9 mouse cellular contexts compared by ENCODE assay signal in the genomic region with DNA sequence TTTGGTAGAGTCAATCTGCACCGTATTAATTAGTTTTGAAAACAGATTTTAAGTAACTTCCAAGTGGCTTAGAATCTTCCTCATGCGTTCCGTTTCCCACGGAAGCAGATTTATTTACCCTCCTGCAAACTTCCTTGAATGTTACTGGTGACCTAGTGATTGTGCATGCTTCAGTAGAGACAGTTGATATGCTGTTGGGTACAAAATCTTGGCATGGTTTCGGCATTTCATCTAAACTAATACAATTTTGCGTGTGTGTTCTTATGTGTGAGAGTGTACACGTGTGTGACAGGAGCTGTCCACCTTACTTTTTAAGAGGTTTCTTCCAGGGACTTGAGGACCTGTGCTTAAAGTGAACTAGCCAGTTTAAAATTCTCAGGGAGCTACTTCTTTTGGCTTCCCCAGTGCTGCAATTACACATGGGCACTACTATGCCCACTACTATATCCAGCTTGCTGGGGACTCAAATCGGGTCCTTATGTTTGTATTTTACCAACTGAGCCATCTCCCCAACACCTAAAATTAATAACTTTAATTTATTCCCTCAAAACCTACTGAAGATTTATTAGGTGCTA. TPM values are rescaled to one million over a fixed set of nuclear protein-coding genes. Genes with fewer than 3 reads are reported as not detected.
A peak's percentile ranks its signal among the peaks of the same experiment; 100 is the strongest.
DNase-seq lines count a peak whose midpoint lies in the region; ATAC-seq and TF ChIP-seq lines count a peak whose summit lies in the region.
"Had no signal": no experiment of that assay in that cellular context is flagged by ENCODE, and none has a peak within 500 bp of the region (broad histone marks: within the 10 kb centered on the region; RNA-seq: fewer than 3 reads in every experiment).

No protein-coding gene starts in this region.

- H3K27me3 ChIP-seq in neural tube, embryonic 12.5 days (replicated peaks) = no peaks in the 10 kb centered on the region
- H3K27me3 ChIP-seq in liver, embryonic 14.5 days (ENCODE audit: control insufficient read depth, insufficient read depth, low read length) = no peaks in the 10 kb centered on the region

- H3K36me3 ChIP-seq in neural tube, embryonic 12.5 days = no peaks in the 10 kb centered on the region
- H3K36me3 ChIP-seq in liver, embryonic 14.5 days (replicated peaks; ENCODE audit: control insufficient read depth, insufficient read depth, low read depth) = no peaks in the 10 kb centered on the region

- H3K9ac ChIP-seq in neural tube, embryonic 12.5 days = no peak overlapping the region
- H3K9ac ChIP-seq in liver, embryonic 14.5 days (replicated peaks) = peak overlapping the region; percentile 31; the same call in 1 of the 2 replicates

- H3K9me3 ChIP-seq in neural tube, embryonic 12.5 days = no peaks in the 10 kb centered on the region
- H3K9me3 ChIP-seq in liver, embryonic 14.5 days (ENCODE audit: control insufficient read depth, low read length) = no peaks in the 10 kb centered on the region

- H3K27ac ChIP-seq in gastrocnemius, adult 2 months = peak overlapping the region; percentile 99
- H3K27ac ChIP-seq in neural tube, embryonic 12.5 days = no peak overlapping the region
- no peak overlapping the region for H3K27ac ChIP-seq in liver, embryonic 14.5 days

- ATAC-seq in neural tube, embryonic 12.5 days (ENCODE audit: low FRiP score, low read depth) = no peak
- no peak for ATAC-seq in liver, embryonic 14.5 days (ENCODE audit: insufficient read depth)

- H3K4me2 ChIP-seq in neural tube, embryonic 12.5 days (replicated peaks) = peak overlapping the region; percentile 93
- peak overlapping the region; percentile 71 for H3K4me2 ChIP-seq in liver, embryonic 14.5 days (ENCODE audit: low read depth)

- peak overlapping the region; percentile 98 for H3K4me3 ChIP-seq in gastrocnemius, adult 2 months
- no peak overlapping the region for H3K4me3 ChIP-seq in neural tube, embryonic 12.5 days
- H3K4me3 ChIP-seq in liver, embryonic 14.5 days (ENCODE audit: insufficient read depth in 1 of 2, low read depth in 2 of 2, low read length in 2 of 2) = peak overlapping the region in 1 of 2 experiments; percentile 95; a peak in 2 of 4 replicates

- H3K4me1 ChIP-seq in neural tube, embryonic 12.5 days = peaks cover 20% of the 10 kb centered on the region
- H3K4me1 ChIP-seq in liver, embryonic 14.5 days (replicated peaks; ENCODE audit: control insufficient read depth in 2 of 2, insufficient read depth in 2 of 2, low read length in 1 of 2) = peaks cover 8% of the 10 kb centered on the region in 2 experiments

- no peak for TF ChIP-seq EP300 in liver, embryonic 14.5 days (IDR thresholded peaks at IDR 0.05; ENCODE audit: low read depth)

- no peak for TF ChIP-seq CTCF in gastrocnemius, adult 2 months (IDR thresholded peaks at IDR 0.05)
- no peak for TF ChIP-seq CTCF in liver, embryonic 14.5 days (IDR thresholded peaks at IDR 0.05; ENCODE audit: low read depth)

- WGBS in neural tube, embryonic 12.5 days = 70% methylated on average over 8 of the region's 8 CpGs
- 70% methylated on average over 8 of the region's 8 CpGs for WGBS in liver, embryonic 14.5 days (ENCODE audit: insufficient replicate concordance)

- DNase-seq in gastrocnemius, adult 2 months = no peak
- no peak for DNase-seq in gastrocnemius, postnatal 36 days
- no peak for DNase-seq in neural tube, embryonic 10.5 days (ENCODE audit: extremely low spot score, low spot score)
- no peak for DNase-seq in liver, embryonic 14.5 days (ENCODE audit: low read depth in 3 of 3, low spot score in 3 of 3)
- no peak for DNase-seq in urinary bladder, postnatal 25 days (ENCODE audit: low spot score)
- DNase-seq in yolk sac, embryonic 10.5 days (ENCODE audit: low spot score) = no peak
- DNase-seq in kidney, postnatal 25 days = no peak
- DNase-seq: thymus, postnatal 4 days had no signal

- intact Hi-C loops in gastrocnemius, adult 2 months (cut with DNase I) = loop anchor here (2.0 kb wide), 1 partner anchor 68 kb away; no protein-coding TSS in a partner anchor
- intact Hi-C loops in gastrocnemius, postnatal 36 days (cut with DNase I) = loop anchor here (5.0 kb wide), 1 partner anchor 65 kb away; no protein-coding TSS in a partner anchor

RNA-seq across cellular contexts. Expression of a gene that starts 3.0 kb away (rescaled TPM):
- total RNA-seq in gastrocnemius, adult 2 months (2021) = 10 to 100 TPM; 23.6 to 24.6 TPM
- 10 to 100 TPM; 17.5 to 20.8 TPM for total RNA-seq in gastrocnemius, postnatal 36 days (2021)
- polyA plus RNA-seq in neural tube, embryonic 12.5 days (2016; fragmentation: Nextera tagmentation; extraction: Ambion mirVana) = 21.3 and 21.8 TPM in 2 replicates
- 3.5 and 5.7 TPM in 2 replicates for polyA plus RNA-seq in liver, embryonic 14.5 days (2012; rRNA removed)
- 6.7 and 6.9 TPM in 2 replicates for polyA plus RNA-seq in liver, embryonic 14.5 days (2014; fragmentation: Nextera tagmentation; extraction: Ambion mirVana)
